Mouse (Mus musculus): ENCODE results near the gene Npdc1.

- no peak for TF ChIP-seq CTCF (IDR thresholded peaks at IDR 0.05; ENCODE audit: low read depth, low read length)
- TF ChIP-seq GATA1 (IDR thresholded peaks at IDR 0.05; ENCODE audit: borderline replicate concordance, low read length) = no peak
- no peak for TF ChIP-seq TAL1 (conservative IDR thresholded peaks at IDR 0.05; ENCODE audit: low read depth, low read length)
- TF ChIP-seq POLR2AphosphoS5 (IDR thresholded peaks at IDR 0.05; ENCODE audit: insufficient replicate concordance, low read depth, low read length) = no peak
These were observed 41.9 kb downstream of the Npdc1 start for GRCm38 (mm10) chr2:25441067-25441466.
